Mouse (Mus musculus) retina, postnatal 1 day (tissue): Measurements from ENCODE around the gene Hoxd12.

Source experiments
- DNase-seq: peaks from one replicate; pipeline ENCODE4 v3.0.0-alpha.2; 2012

Hoxd12 gene

GRCm38 (mm10) chr2:74666411-74666810, 8.4 kb upstream of the Hoxd12 start:
- no peak for DNase-seq

- DNase-seq: no peak
Observed at GRCm38 (mm10) chr2:74667191-74667841, 7.5 kb upstream of the Hoxd12 start.

GRCm38 (mm10) chr2:74667842-74668357, 6.9 kb upstream of the Hoxd12 start, which contains the start of gene Hoxd13:
Gene Hoxd13 (plus strand): TSS chr2:74668310.
- no peak for DNase-seq

- peak; percentile 55 for DNase-seq
Observed at GRCm38 (mm10) chr2:74668370-74669229, 6.2 kb upstream of the Hoxd12 start.

GRCm38 (mm10) chr2:74669230-74669578, 5.6 kb upstream of the Hoxd12 start:
- no peak for DNase-seq

GRCm38 (mm10) chr2:74669650-74670235, 5.1 kb upstream of the Hoxd12 start:
- no peak for DNase-seq

- DNase-seq: no peak
Observed at GRCm38 (mm10) chr2:74670632-74671188, 4.1 kb upstream of the Hoxd12 start.

GRCm38 (mm10) chr2:74671847-74672246, 3.0 kb upstream of the Hoxd12 start:
- DNase-seq: no peak

- peak; percentile 85 for DNase-seq
Observed at GRCm38 (mm10) chr2:74672481-74673362, 2.1 kb upstream of the Hoxd12 start.

GRCm38 (mm10) chr2:74673835-74674425, 883 bp upstream of the Hoxd12 start:
- DNase-seq: no peak

- no peak for DNase-seq
Observed at GRCm38 (mm10) chr2:74675666-74676282, 961 bp downstream of the Hoxd12 start.

GRCm38 (mm10) chr2:74676376-74677052, 1.7 kb downstream of the Hoxd12 start:
- DNase-seq: no peak

GRCm38 (mm10) chr2:74677106-74677505, 2.3 kb downstream of the Hoxd12 start:
- DNase-seq: no peak

- no peak for DNase-seq
Observed at GRCm38 (mm10) chr2:74678891-74679595, 4.2 kb downstream of the Hoxd12 start, which contains the start of gene Hoxd11. Gene Hoxd11 (plus strand): TSS chr2:74679557.

GRCm38 (mm10) chr2:74679596-74679971, 4.8 kb downstream of the Hoxd12 start:
- DNase-seq: no peak

GRCm38 (mm10) chr2:74679980-74680379, 5.2 kb downstream of the Hoxd12 start:
- no peak for DNase-seq

- DNase-seq: no peak
Observed at GRCm38 (mm10) chr2:74680561-74681398, 6.0 kb downstream of the Hoxd12 start.

- DNase-seq: no peak
Observed at GRCm38 (mm10) chr2:74681594-74682531, 7.0 kb downstream of the Hoxd12 start.
